Mouse (Mus musculus): ENCODE data around the gene Zp1. TPM values are rescaled to one million over a fixed set of nuclear protein-coding genes. Genes with fewer than 3 reads are reported as not detected.

Zp1 gene
- polyA plus RNA-seq, 1 experiment from 2014 or later = not detected

GRCm38 (mm10) chr19:10948416-10948815 lies 28.0 kb upstream of the Zp1 start:
- Histone ChIP-seq H3K9me3 (ENCODE audit: control insufficient read depth, low read length) (no peaks in the 10 kb centered on the region), H3K9ac (ENCODE audit: low read length) (peak overlapping the region; percentile 64), H3K4me3 (ENCODE audit: low read depth, low read length) (peak overlapping the region; percentile 60), H3K4me2 (ENCODE audit: low read depth, low read length, severe bottlenecking) (peak overlapping the region; percentile 92), H3K4me1 (replicated peaks; ENCODE audit: control insufficient read depth, insufficient read depth, low read length) (peaks cover 7% of the 10 kb centered on the region; the same call in 1 of the 2 replicates), H3K27ac (ENCODE audit: low read depth, low read length) (no peak overlapping the region), H3K36me3 (ENCODE audit: control insufficient read depth, insufficient read depth, low read length) (peaks cover 5% of the 10 kb centered on the region; the same call in 1 of the 2 replicates), H3K27me3 (ENCODE audit: control insufficient read depth, insufficient read depth, low read length) (no peaks in the 10 kb centered on the region)
- DNase-seq (ENCODE audit: low spot score) = no peak
- no peak for ATAC-seq (replicated peaks; ENCODE audit: low FRiP score)
- under 1% methylated on average over 20 of the region's 20 CpGs for WGBS

- Histone ChIP-seq H3K27ac (ENCODE audit: low read depth, low read length) (no peak overlapping the region), H3K27me3 (ENCODE audit: control insufficient read depth, insufficient read depth, low read length) (no peaks in the 10 kb centered on the region), H3K4me2 (ENCODE audit: low read depth, low read length, severe bottlenecking) (peak overlapping the region; percentile 92), H3K36me3 (ENCODE audit: control insufficient read depth, insufficient read depth, low read length) (peaks cover 7% of the 10 kb centered on the region; the same call in 1 of the 2 replicates), H3K4me3 (ENCODE audit: low read depth, low read length) (peak overlapping the region; percentile 60), H3K4me1 (replicated peaks; ENCODE audit: control insufficient read depth, insufficient read depth, low read length) (peaks cover 7% of the 10 kb centered on the region; the same call in 1 of the 2 replicates), H3K9me3 (ENCODE audit: control insufficient read depth, low read length) (no peaks in the 10 kb centered on the region), H3K9ac (ENCODE audit: low read length) (peak overlapping the region; percentile 64; the same call in 1 of the 2 replicates)
- no peak for DNase-seq (ENCODE audit: low spot score)
- 91% methylated on average over 5 of the region's 5 CpGs for WGBS
- ATAC-seq (replicated peaks; ENCODE audit: low FRiP score) = no peak
These were observed 26.8 kb upstream of the Zp1 start for GRCm38 (mm10) chr19:10947219-10947618.

GRCm38 (mm10) chr19:10946506-10946905 lies 26.1 kb upstream of the Zp1 start:
- Histone ChIP-seq H3K4me2 (ENCODE audit: low read depth, low read length, severe bottlenecking) (no peak overlapping the region), H3K27ac (ENCODE audit: low read depth, low read length) (no peak overlapping the region), H3K36me3 (ENCODE audit: control insufficient read depth, insufficient read depth, low read length) (peaks cover 7% of the 10 kb centered on the region; the same call in 1 of the 2 replicates), H3K27me3 (ENCODE audit: control insufficient read depth, insufficient read depth, low read length) (no peaks in the 10 kb centered on the region), H3K9me3 (ENCODE audit: control insufficient read depth, low read length) (no peaks in the 10 kb centered on the region), H3K4me3 (ENCODE audit: low read depth, low read length) (no peak overlapping the region), H3K4me1 (replicated peaks; ENCODE audit: control insufficient read depth, insufficient read depth, low read length) (peaks cover 7% of the 10 kb centered on the region; the same call in 1 of the 2 replicates), H3K9ac (ENCODE audit: low read length) (no peak overlapping the region; the same call in 1 of the 2 replicates)
- WGBS = 87% methylated on average over 3 of the region's 3 CpGs
- ATAC-seq (replicated peaks; ENCODE audit: low FRiP score) (no peak), DNase-seq (ENCODE audit: low spot score) (no peak)

GRCm38 (mm10) chr19:10943955-10944354 lies 23.5 kb upstream of the Zp1 start:
- WGBS = 85% methylated on average over 3 of the region's 3 CpGs
- H3K27me3 ChIP-seq (ENCODE audit: control insufficient read depth, insufficient read depth, low read length) = no peaks in the 10 kb centered on the region
- no peak overlapping the region for H3K9ac ChIP-seq (ENCODE audit: low read length)
- no peak overlapping the region for H3K4me2 ChIP-seq (ENCODE audit: low read depth, low read length, severe bottlenecking)
- H3K4me3 ChIP-seq (ENCODE audit: low read depth, low read length) = no peak overlapping the region
- H3K4me1 ChIP-seq (replicated peaks; ENCODE audit: control insufficient read depth, insufficient read depth, low read length) = peaks cover 13% of the 10 kb centered on the region; the same call in 1 of the 2 replicates
- no peak overlapping the region for H3K27ac ChIP-seq (ENCODE audit: low read depth, low read length)
- no peaks in the 10 kb centered on the region for H3K9me3 ChIP-seq (ENCODE audit: control insufficient read depth, low read length)
- ATAC-seq (replicated peaks; ENCODE audit: low FRiP score) (no peak), DNase-seq (ENCODE audit: low spot score) (no peak)
- peaks cover 7% of the 10 kb centered on the region; the same call in 1 of the 2 replicates for H3K36me3 ChIP-seq (ENCODE audit: control insufficient read depth, insufficient read depth, low read length)

GRCm38 (mm10) chr19:10940801-10941457 lies 20.5 kb upstream of the Zp1 start:
- Histone ChIP-seq H3K9me3 (ENCODE audit: control insufficient read depth, low read length) (no peaks in the 10 kb centered on the region), H3K4me1 (replicated peaks; ENCODE audit: control insufficient read depth, insufficient read depth, low read length) (peaks cover 6% of the 10 kb centered on the region; the same call in 1 of the 2 replicates), H3K36me3 (ENCODE audit: control insufficient read depth, insufficient read depth, low read length) (peaks cover 7% of the 10 kb centered on the region; the same call in 1 of the 2 replicates), H3K9ac (ENCODE audit: low read length) (peak overlapping the region; percentile 59), H3K4me3 (ENCODE audit: low read depth, low read length) (peak overlapping the region; percentile 31), H3K27me3 (ENCODE audit: control insufficient read depth, insufficient read depth, low read length) (no peaks in the 10 kb centered on the region), H3K27ac (ENCODE audit: low read depth, low read length) (no peak overlapping the region; the same call in 1 of the 2 replicates), H3K4me2 (ENCODE audit: low read depth, low read length, severe bottlenecking) (peak overlapping the region; percentile 61)
- ATAC-seq (replicated peaks; ENCODE audit: low FRiP score) = peak; percentile 84
- DNase-seq (ENCODE audit: low spot score) = peak; percentile 80
- 2% methylated on average over 40 of the region's 40 CpGs for WGBS

- DNase-seq (ENCODE audit: low spot score) = peak; percentile 94
- 18% methylated on average over 37 of the region's 37 CpGs for WGBS
- Histone ChIP-seq H3K9me3 (ENCODE audit: control insufficient read depth, low read length) (no peaks in the 10 kb centered on the region), H3K9ac (ENCODE audit: low read length) (peak overlapping the region; percentile 59), H3K4me1 (replicated peaks; ENCODE audit: control insufficient read depth, insufficient read depth, low read length) (peaks cover 6% of the 10 kb centered on the region; the same call in 1 of the 2 replicates), H3K27ac (ENCODE audit: low read depth, low read length) (no peak overlapping the region; the same call in 1 of the 2 replicates), H3K36me3 (ENCODE audit: control insufficient read depth, insufficient read depth, low read length) (peaks cover 7% of the 10 kb centered on the region; the same call in 1 of the 2 replicates), H3K27me3 (ENCODE audit: control insufficient read depth, insufficient read depth, low read length) (no peaks in the 10 kb centered on the region), H3K4me3 (ENCODE audit: low read depth, low read length) (peak overlapping the region; percentile 31), H3K4me2 (ENCODE audit: low read depth, low read length, severe bottlenecking) (peak overlapping the region; percentile 61)
- ATAC-seq (replicated peaks; ENCODE audit: low FRiP score) = peak; percentile 93
These were observed 19.8 kb upstream of the Zp1 start for GRCm38 (mm10) chr19:10940097-10940800.

GRCm38 (mm10) chr19:10938771-10939170 lies 18.3 kb upstream of the Zp1 start:
- peaks cover 2% of the 10 kb centered on the region; the same call in 1 of the 2 replicates for H3K36me3 ChIP-seq (ENCODE audit: control insufficient read depth, insufficient read depth, low read length)
- H3K4me3 ChIP-seq (ENCODE audit: low read depth, low read length) = no peak overlapping the region
- H3K9ac ChIP-seq (ENCODE audit: low read length) = no peak overlapping the region
- DNase-seq (ENCODE audit: low spot score) (no peak), ATAC-seq (replicated peaks; ENCODE audit: low FRiP score) (no peak)
- H3K27me3 ChIP-seq (ENCODE audit: control insufficient read depth, insufficient read depth, low read length) = no peaks in the 10 kb centered on the region
- H3K4me1 ChIP-seq (replicated peaks; ENCODE audit: control insufficient read depth, insufficient read depth, low read length) = peaks cover 6% of the 10 kb centered on the region; the same call in 1 of the 2 replicates
- no peaks in the 10 kb centered on the region for H3K9me3 ChIP-seq (ENCODE audit: control insufficient read depth, low read length)
- 74% methylated on average over 3 of the region's 3 CpGs for WGBS
- no peak overlapping the region for H3K27ac ChIP-seq (ENCODE audit: low read depth, low read length)
- no peak overlapping the region for H3K4me2 ChIP-seq (ENCODE audit: low read depth, low read length, severe bottlenecking)

GRCm38 (mm10) chr19:10937110-10937563 lies 16.7 kb upstream of the Zp1 start, which contains the start of gene Ptgdr2:
Gene Ptgdr2, plus strand, starts transcription at chr19:10937160.
- no peak for ATAC-seq (replicated peaks; ENCODE audit: low FRiP score)

More at GRCm38 (mm10) chr19:10937110-10937563, 16.7 kb upstream of the Zp1 start, which contains the start of gene Ptgdr2:
- no peak for DNase-seq (ENCODE audit: low spot score)
- Histone ChIP-seq H3K4me3 (ENCODE audit: low read depth, low read length) (no peak within 1 kb of the TSS), H3K4me2 (ENCODE audit: low read depth, low read length, severe bottlenecking) (no peak within 1 kb of the TSS), H3K27me3 (ENCODE audit: control insufficient read depth, insufficient read depth, low read length) (no peaks in the 10 kb centered on the region), H3K9ac (ENCODE audit: low read length) (no peak within 1 kb of the TSS), H3K4me1 (replicated peaks; ENCODE audit: control insufficient read depth, insufficient read depth, low read length) (peaks cover 6% of the 10 kb centered on the region; the same call in 1 of the 2 replicates), H3K27ac (ENCODE audit: low read depth, low read length) (no peak within 1 kb of the TSS), H3K9me3 (ENCODE audit: control insufficient read depth, low read length) (no peaks in the 10 kb centered on the region), H3K36me3 (ENCODE audit: control insufficient read depth, insufficient read depth, low read length) (no peaks in the 10 kb centered on the region)
- WGBS = 67% methylated on average over 5 of the region's 5 CpGs
